Mouse (Mus musculus): ENCODE results near the gene Dlx1.

Gene Dlx1

DNA sequence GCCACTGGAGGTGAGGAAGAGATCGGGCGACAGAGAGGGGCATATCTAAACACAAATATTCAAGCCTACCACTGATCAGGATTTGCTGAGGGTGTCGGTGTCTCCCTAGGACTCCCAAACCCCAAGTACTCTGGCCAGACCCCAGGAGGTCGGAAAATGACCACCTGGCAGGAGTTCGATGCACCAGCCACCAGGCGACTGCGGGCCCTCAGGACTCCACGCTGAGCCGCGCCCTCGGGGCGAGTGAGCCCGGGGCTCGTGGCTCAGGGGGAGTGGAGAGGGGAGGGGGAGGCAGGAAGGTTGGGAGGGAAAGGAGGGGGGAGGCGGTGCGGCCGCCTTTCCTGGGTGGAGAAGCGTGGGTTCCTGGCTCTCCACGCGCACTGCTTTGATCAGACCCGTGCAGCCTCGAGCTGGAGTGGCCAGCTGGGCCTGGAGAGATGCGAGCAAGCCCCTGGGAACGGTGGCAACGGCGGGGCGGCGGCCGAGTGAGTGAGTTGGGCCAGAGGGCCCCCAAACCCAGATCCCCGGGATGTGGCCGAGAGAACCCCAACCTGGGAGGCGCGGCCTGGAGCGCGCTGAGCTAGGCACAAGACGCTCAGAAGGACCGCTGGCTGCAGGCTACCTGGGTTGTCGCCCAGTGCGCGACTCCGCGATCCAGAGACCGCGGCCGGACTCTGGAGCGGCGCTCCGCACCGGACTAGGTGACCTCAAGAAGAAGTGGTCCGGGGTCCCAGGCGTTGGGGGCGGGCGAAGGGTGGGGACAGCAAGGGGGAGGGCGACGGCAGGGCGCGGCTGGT, 999 bp downstream of the Dlx1 start:
- no peak for DNase-seq

DNA sequence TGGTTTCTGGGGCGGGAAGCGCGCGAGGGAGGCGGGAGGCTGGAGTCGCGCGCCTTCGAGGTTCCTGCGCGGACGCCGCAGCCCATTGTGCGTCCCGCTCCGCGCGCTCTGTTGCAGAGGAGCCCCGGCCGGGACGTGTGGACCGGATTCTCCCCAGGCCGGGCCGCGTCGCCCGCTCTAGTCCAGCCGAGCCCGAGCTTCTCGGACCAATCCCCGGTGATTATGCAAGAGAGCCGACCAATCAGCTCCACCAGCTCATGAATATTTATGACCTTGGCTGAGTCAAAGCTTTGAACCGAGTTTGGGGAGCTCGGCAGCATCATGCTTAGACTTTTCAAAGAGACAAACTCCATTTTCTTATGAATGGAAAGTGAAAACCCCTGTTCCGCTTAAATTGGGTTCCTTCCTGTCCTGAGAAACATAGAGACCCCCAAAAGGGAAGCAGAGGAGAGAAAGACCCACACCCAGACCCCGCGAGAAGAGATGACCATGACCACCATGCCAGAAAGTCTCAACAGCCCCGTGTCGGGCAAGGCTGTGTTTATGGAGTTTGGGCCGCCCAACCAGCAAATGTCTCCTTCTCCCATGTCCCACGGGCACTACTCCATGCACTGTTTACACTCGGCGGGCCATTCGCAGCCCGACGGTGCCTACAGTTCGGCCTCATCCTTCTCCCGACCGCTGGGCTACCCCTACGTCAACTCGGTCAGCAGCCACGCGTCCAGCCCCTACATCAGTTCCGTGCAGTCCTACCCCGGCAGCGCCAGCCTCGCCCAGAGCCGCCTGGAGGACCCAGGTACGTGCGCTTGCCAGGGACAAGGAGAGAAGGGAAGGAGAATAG, 1.8 kb downstream of the Dlx1 start:
- peak; percentile 74 for DNase-seq

DNA sequence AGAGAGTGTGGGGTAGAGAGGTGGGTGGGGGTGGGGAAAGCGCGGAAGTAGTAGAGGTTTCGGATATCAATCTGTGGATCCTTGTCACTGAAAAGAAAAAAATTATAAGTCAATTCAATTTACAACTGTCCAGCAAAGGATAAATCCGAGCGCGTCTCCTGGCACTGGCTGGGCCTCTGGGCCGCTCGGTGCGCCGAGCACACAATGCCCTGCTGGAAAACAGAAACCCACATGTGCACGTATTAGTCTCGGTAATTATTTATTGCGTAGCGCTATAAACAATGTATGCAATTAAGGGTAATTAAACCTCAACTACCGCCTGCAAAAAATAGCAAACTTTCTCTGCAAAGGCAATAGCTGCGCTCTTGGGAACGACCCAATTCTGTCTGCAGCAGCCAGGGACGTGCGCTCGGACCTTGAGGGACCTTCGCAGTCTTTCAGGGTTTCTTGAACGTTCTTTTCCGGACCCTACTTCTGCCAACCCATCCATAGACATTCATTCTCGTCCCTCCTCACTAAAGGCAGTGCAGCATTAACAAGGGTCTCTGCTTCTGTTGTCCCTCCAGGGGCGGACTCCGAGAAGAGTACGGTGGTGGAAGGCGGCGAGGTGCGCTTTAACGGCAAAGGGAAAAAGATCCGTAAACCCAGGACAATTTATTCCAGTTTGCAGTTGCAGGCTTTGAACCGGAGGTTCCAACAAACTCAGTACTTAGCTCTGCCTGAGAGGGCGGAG, 2.6 kb downstream of the Dlx1 start:
- no peak for DNase-seq

- no peak for DNase-seq
Observed at GRCm38 (mm10) chr2:71531124-71531590, 3.2 kb downstream of the Dlx1 start.

GRCm38 (mm10) chr2:71531990-71532970, 4.4 kb downstream of the Dlx1 start:
- DNase-seq = no peak

GRCm38 (mm10) chr2:71533094-71533493, 5.2 kb downstream of the Dlx1 start:
- DNase-seq = no peak

DNA sequence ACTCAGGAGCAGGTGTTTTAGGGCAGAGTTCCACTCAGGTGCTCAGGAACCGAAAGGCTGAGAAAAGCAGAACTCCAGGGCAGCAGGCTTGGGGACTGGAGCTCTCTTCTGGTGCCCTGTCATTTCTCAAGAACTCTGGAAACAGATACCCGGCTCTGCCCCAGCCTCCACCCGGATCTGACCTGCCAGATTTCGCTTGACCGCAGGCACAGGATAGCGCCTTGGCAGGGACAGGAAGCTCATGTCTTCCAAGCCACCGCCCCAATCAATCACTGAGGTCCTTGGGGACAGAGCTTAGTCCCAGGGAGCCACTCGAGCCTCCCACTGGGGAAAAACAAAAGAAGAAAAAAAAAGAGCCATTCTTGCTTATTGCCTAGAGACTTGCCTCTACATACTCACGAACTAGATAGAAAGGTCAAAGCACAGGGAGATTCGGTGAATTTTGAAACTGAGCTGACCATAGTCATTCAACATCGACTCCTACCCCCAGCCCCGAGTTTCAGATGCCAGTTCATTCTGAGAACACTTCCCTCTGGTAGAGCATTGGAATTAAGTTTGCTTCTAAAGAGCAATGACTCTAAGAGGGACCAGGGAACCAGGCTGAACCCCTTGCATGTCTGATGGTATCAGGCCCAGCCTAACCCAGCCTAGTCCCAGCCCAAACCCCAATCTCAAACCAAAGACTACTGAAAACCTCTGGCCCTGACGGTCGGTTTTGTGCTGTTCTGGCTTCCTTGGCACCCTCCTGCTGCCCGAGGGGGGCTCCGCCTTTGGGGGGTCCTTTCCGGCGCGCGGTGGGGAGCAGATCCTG, 6.5 kb downstream of the Dlx1 start:
- DNase-seq = no peak

GRCm38 (mm10) chr2:71540611-71541417, 12.9 kb downstream of the Dlx1 start:
- no peak for DNase-seq

DNA sequence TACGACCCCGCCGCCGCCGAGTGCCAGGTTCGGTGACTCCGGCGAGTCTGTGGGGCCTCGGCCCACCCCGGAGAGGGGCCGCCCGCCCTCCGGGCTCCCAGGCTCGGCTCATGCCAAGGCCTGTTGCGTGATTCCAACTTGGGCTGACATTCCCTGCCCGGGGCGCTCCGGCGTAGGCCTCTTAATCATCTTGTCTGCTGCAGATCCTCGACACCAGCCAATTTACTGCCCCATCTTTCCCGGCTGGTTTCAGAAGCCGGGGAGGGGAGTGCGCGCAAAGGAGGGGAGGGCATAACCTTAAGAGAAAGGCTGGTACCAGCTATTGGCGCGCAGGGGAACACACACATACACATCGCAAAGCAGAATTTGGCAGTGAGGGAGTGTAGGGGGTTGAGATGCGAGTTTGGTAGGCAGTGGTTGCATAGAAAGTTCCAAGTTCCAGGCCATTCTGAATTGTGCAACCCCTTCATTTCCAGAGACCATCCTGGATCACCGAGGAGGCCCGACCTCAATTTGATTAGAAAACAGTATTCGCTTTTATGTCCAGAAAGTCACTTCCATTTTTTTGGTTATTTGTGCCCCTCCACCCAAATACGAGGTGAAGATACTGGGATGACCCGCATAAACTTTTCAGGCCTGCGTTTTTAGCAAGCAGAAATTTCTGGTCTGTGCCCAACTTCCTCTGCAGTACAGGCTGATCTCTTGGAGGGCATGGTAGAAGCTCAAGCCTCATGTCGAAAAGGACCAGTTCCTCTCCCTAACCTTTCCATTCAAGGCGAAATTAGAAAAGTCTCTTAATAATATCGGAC, 13.7 kb downstream of the Dlx1 start:
- no peak for DNase-seq

GRCm38 (mm10) chr2:71542227-71542815, 14.4 kb downstream of the Dlx1 start:
- no peak for DNase-seq

DNA sequence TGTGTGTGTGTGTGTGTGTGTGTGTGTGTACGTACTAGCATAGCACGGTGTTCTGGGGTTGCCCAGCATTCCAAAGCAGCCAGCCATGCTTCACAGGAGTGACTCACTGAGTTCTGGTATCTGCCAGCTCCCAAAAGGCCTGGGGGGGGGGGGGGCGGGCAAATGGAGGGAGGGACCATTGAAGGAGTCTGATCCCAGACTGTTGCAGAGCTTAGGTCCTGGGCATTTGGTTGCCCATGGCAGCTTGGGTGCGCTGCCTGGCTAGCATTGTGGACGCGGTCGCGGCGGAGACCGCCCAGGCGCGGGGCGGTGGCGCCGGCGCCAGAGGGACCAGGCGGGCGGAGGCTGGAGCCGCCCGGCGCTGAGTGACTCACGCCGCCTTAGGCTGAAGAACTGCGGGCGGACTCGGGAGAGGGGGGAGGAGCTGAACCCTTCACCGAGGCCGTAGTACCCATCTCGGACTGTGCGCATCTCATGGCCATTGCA, 14.9 kb downstream of the Dlx1 start:
- no peak for DNase-seq

GRCm38 (mm10) chr2:71543531-71543930, 15.6 kb downstream of the Dlx1 start:
- DNase-seq = no peak

DNA sequence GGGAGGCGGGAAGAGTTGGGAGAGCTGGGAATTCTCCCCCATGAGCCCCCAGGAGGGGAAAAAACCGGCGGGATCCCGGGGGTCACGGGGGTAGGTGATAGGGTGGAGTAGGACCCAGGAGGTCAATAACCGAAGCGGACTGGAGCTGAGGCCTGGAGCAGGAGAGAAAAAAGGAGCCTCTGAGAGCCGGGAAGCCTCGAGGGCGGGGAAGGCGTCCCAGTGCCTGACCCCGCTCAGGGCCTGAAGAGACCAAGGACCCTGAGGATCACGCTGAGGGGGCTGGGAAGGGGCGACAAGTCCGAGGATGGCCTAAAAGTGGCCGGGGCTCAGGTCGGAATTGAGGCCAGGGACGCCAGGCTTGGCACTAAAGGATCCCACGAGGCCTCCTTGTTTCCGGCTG, 16.0 kb downstream of the Dlx1 start:
- DNase-seq = no peak

DNA sequence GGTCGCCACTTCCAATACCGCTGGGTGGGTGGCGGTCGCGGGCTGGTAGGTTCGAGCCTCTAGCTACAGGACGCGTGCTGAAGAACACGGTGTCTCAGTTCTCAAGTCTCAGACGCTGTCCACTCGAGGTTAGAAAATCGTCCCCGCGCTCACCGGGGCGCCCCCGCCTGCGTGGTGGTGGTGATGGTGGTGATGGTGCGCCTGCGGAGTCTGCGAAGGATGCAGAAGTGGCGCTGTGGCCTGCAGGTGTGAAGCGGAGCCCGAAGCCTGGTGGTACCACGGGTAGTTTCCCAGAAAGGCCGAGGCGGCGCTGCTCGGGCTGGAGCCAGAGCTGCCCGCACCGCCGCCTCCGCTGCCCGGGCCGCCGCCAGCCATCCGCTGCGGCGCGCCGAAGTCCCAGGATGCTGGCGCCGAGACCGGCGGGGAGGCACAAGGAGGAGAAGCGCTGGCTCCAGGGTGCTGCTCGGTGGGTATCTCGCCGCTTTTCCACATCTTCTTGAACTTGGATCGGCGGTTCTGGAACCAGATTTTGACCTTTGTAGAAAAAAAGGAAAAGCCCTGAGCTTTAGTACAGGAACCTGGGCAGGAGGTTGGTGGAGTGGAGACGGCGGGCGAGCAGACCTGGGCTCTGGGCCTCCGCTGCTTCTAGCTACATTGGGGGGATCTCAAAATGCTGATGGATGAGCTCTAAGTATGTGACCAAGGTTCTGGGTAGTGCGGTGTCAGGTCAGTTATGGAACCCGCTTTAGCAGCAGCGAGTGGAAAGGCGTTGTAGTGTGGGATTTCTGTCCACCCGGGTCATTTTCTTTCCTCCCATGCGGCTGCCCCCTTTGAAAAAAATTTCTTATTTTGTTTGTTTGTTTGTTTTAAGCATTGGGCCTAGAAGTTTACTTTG, 16.7 kb downstream of the Dlx1 start:
- no peak for DNase-seq

- DNase-seq = no peak
Observed at GRCm38 (mm10) chr2:71545401-71545881, 17.5 kb downstream of the Dlx1 start.

DNA sequence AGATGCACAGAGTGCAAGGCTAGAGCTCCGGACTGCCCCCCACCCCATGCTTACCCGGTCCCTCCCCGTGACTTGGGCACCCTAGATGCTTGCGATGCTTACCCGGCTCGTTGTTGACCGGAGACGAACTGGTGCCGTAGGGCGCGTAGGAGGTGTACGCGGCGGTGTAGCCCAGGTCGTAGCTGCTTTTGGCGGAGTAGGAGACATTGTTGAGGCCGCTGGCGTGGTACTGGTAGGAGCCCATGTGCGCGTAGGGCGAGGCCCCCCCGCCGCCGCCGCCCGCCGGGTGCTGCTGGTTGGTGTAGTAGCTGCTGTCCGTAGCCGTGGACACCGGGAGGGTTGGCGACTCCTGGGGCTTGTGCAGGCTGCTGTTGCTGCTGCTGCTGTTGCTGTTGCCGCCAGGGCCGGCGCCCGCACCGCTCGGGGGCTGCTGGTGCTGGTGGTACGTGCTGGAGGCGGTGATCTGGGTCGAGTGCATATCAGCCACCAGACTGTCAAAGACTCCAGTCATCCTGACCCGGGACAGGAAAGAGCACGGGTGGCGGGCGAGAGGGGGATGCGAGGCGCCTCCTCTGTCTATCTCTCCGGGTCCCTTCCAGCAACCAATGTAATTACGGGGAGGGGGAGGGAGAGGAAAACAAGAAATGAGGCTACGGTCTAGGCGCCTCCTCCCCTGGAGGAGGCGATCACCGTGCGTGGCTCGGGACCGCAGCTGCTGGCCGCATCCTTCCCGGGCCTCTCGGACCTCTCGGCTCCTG, 18.1 kb downstream of the Dlx1 start:
- no peak for DNase-seq

- DNase-seq = no peak
Observed at GRCm38 (mm10) chr2:71546640-71547071, 18.7 kb downstream of the Dlx1 start, which contains the start of gene Dlx2. TSS of gene Dlx2 (minus strand) at chr2:71546754.

Measured in right cerebral cortex, adult 18-20 months (tissue).